Mouse (Mus musculus) heart, postnatal 0 days (tissue): Measurements from ENCODE around the gene 1700092M07Rik.

Experiments
- CTCF ChIP-seq: IDR thresholded peaks from 2 replicates; pipeline ENCODE4 v1.5.1; 2016; ENCODE audit warnings: antibody characterized with exemption, control low read depth, low read depth
- EP300 ChIP-seq: IDR thresholded peaks from 2 replicates; pipeline ENCODE4 v1.6.1; 2016; ENCODE audit warnings: antibody characterized with exemption, low read depth

DNA sequence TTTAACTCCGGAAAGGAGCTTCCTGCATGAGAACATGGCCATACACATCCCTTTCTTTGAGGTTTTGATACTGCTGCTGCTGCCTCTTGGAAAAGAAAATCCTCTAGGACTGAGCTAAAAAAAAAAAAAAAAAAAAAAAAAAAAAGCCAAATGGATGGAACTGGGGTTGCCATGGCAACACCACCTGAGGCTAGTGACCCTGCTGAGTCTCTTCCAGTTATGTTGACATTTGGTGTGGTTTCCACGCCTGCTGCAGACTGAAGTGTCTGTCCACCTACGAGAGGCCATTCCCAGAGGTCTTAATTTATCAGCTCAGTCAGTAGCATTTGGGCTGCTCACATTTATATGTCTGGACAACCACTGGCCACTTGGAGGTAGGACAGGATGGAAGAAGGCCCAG, 48.0 kb downstream of the 1700092M07Rik start:
- TF ChIP-seq EP300 (no peak), CTCF (no peak)
